Mouse (Mus musculus) neural tube, embryonic 13.5 days (tissue): ENCODE measurements around the gene Gata5. TPM values are rescaled to one million over a fixed set of nuclear protein-coding genes. Genes with fewer than 3 reads are reported as not detected.
A peak's percentile ranks its signal among the peaks of the same experiment; 100 is the strongest.

Experiments
- ATAC-seq: fragments of 200-750 bp; cut with Nextera tagmentation; 2 replicates; pipeline ENCODE4 v1.8.0; 2017; ENCODE audit warnings: low read depth, mild to moderate bottlenecking, moderate TSS enrichment, moderate library complexity
- H3K27ac ChIP-seq: fragments of 300-500 bp; sonication (generic); replicated peaks from 2 replicates; pipeline ENCODE4 v1.5.1; 2015; ENCODE audit warnings: moderate library complexity, mild to moderate bottlenecking, inconsistent platforms
- H3K27me3 ChIP-seq: fragments of 300-500 bp; sonication (generic); 2 replicates; pipeline ENCODE4 v1.6.1; 2015; ENCODE audit warnings: mild to moderate bottlenecking, inconsistent platforms
- H3K36me3 ChIP-seq: fragments of 300-500 bp; sonication (generic); 2 replicates; pipeline ENCODE4 v1.6.1; 2015; ENCODE audit warnings: mild to moderate bottlenecking, inconsistent platforms
- H3K4me1 ChIP-seq: fragments of 300-500 bp; sonication (generic); replicated peaks from 2 replicates; pipeline ENCODE4 v1.6.1; 2015; ENCODE audit warnings: inconsistent platforms
- H3K4me2 ChIP-seq: fragments of 300-500 bp; sonication (generic); 2 replicates; pipeline ENCODE4 v1.6.1; 2015; ENCODE audit warnings: inconsistent platforms, mild to moderate bottlenecking, moderate library complexity
- H3K4me3 ChIP-seq: fragments of 300-500 bp; sonication (generic); 2 replicates; pipeline ENCODE4 v1.5.1; 2015; ENCODE audit warnings: mild to moderate bottlenecking, inconsistent platforms
- H3K9ac ChIP-seq: fragments of 300-500 bp; sonication (generic); 2 replicates; pipeline ENCODE4 v1.6.1; 2015; ENCODE audit warnings: moderate library complexity, mild to moderate bottlenecking, inconsistent platforms
- H3K9me3 ChIP-seq: fragments of 300-500 bp; sonication (generic); 2 replicates; pipeline ENCODE4 v1.6.1; 2016; ENCODE audit warnings: inconsistent platforms
- WGBS: fragments of 180-500 bp; shearing (Covaris S2); methylation state at CpG from one replicate; pipeline ENCODE4 v1.1.7; 2015; 5-methylcytosine and 5-hydroxymethylcytosine counted together
- polyA plus RNA-seq: library from polyadenylated mRNA; unstranded; fragments of >200 nt; fragmentation: Nextera tagmentation; extraction: Ambion mirVana; gene quantifications from 2 replicates; pipeline ENCODE4 v1.2.1, GENCODE M21; 2015

The Gata5 gene
- polyA plus RNA-seq, 1 experiment from 2014 or later: 0.10 TPM

GRCm38 (mm10) chr2:180342189-180342588 lies 7.7 kb upstream of the Gata5 start:
- H3K27ac ChIP-seq: no peak overlapping the region
- H3K9ac ChIP-seq: no peak overlapping the region
- H3K9me3 ChIP-seq: no peaks in the 10 kb centered on the region
- H3K27me3 ChIP-seq: peaks cover 16% of the 10 kb centered on the region
- no peak overlapping the region for H3K4me2 ChIP-seq
- H3K4me1 ChIP-seq: 0 out of 2 replicates have a peak, but pooled peaks cover 4% of the 10 kb centered on the region
- no peak for ATAC-seq
- no peak overlapping the region for H3K4me3 ChIP-seq
- H3K36me3 ChIP-seq: no peaks in the 10 kb centered on the region
- WGBS: 69% methylated on average over 2 of the region's 2 CpGs

GRCm38 (mm10) chr2:180341229-180341628 lies 6.7 kb upstream of the Gata5 start:
- Histone ChIP-seq H3K9me3 (no peaks in the 10 kb centered on the region), H3K4me1 (0 out of 2 replicates have a peak, but pooled peaks cover 4% of the 10 kb centered on the region), H3K36me3 (no peaks in the 10 kb centered on the region), H3K27ac (no peak overlapping the region), H3K4me3 (no peak overlapping the region), H3K9ac (no peak overlapping the region), H3K4me2 (no peak overlapping the region), H3K27me3 (peaks cover 26% of the 10 kb centered on the region)
- WGBS: 81% methylated on average over 8 of the region's 8 CpGs
- ATAC-seq: no peak

GRCm38 (mm10) chr2:180339886-180340285 lies 5.4 kb upstream of the Gata5 start:
- no peak for ATAC-seq
- Histone ChIP-seq H3K27me3 (peaks cover 39% of the 10 kb centered on the region), H3K27ac (no peak overlapping the region), H3K4me3 (no peak overlapping the region), H3K36me3 (no peaks in the 10 kb centered on the region), H3K4me2 (no peak overlapping the region), H3K4me1 (peaks cover 6% of the 10 kb centered on the region), H3K9me3 (no peaks in the 10 kb centered on the region), H3K9ac (no peak overlapping the region)
- 82% methylated on average over 11 of the region's 11 CpGs for WGBS

- peak overlapping the region; percentile 26 for H3K9ac ChIP-seq
Measured at GRCm38 (mm10) chr2:180333778-180334550, 535 bp downstream of the Gata5 start.

GRCm38 (mm10) chr2:180329466-180329865 lies 5.0 kb downstream of the Gata5 start:
- H3K27ac ChIP-seq: no peak overlapping the region
- H3K36me3 ChIP-seq: no peaks in the 10 kb centered on the region
- H3K4me3 ChIP-seq: no peak overlapping the region
- no peak for ATAC-seq
- peaks cover 39% of the 10 kb centered on the region for H3K27me3 ChIP-seq
- H3K9ac ChIP-seq: no peak overlapping the region
- no peaks in the 10 kb centered on the region for H3K9me3 ChIP-seq
- H3K4me1 ChIP-seq: peaks cover 10% of the 10 kb centered on the region
- WGBS: 93% methylated on average over 1 of the region's 1 CpGs
- no peak overlapping the region for H3K4me2 ChIP-seq

More at GRCm38 (mm10) chr2:180333778-180334550, 535 bp downstream of the Gata5 start:
- H3K4me3 ChIP-seq: peak overlapping the region; percentile 32
- no peak for ATAC-seq
- H3K4me2 ChIP-seq: peak overlapping the region; percentile 57
- peaks cover 16% of the 10 kb centered on the region for H3K4me1 ChIP-seq
- peaks cover 76% of the 10 kb centered on the region for H3K27me3 ChIP-seq
- no peaks in the 10 kb centered on the region for H3K36me3 ChIP-seq
- WGBS: under 1% methylated on average over 68 of the region's 69 CpGs
- no peak overlapping the region for H3K27ac ChIP-seq
- H3K9me3 ChIP-seq: no peaks in the 10 kb centered on the region

- H3K36me3 ChIP-seq: no peaks in the 10 kb centered on the region
- H3K9ac ChIP-seq: no peak overlapping the region
- no peak overlapping the region for H3K4me3 ChIP-seq
- H3K4me2 ChIP-seq: no peak overlapping the region
- H3K9me3 ChIP-seq: no peaks in the 10 kb centered on the region
- no peaks in the 10 kb centered on the region for H3K4me1 ChIP-seq
- WGBS: 39% methylated on average over 14 of the region's 14 CpGs
- no peak for ATAC-seq
- H3K27me3 ChIP-seq: no peaks in the 10 kb centered on the region
- H3K27ac ChIP-seq: no peak overlapping the region
Measured at GRCm38 (mm10) chr2:180322674-180323355, 11.7 kb downstream of the Gata5 start.

- no peak overlapping the region for H3K4me2 ChIP-seq
- H3K9me3 ChIP-seq: no peaks in the 10 kb centered on the region
- H3K27ac ChIP-seq: no peak overlapping the region
- no peaks in the 10 kb centered on the region for H3K27me3 ChIP-seq
- no peaks in the 10 kb centered on the region for H3K4me1 ChIP-seq
- no peak overlapping the region for H3K9ac ChIP-seq
- H3K4me3 ChIP-seq: no peak overlapping the region
- WGBS: 70% methylated on average over 4 of the region's 4 CpGs
- no peak for ATAC-seq
- no peaks in the 10 kb centered on the region for H3K36me3 ChIP-seq
Measured at GRCm38 (mm10) chr2:180320216-180320615, 14.3 kb downstream of the Gata5 start.

GRCm38 (mm10) chr2:180317591-180317990 lies 16.9 kb downstream of the Gata5 start:
- H3K9me3 ChIP-seq: no peaks in the 10 kb centered on the region
- H3K27me3 ChIP-seq: no peaks in the 10 kb centered on the region
- no peak overlapping the region for H3K4me3 ChIP-seq
- no peak overlapping the region for H3K4me2 ChIP-seq
- no peaks in the 10 kb centered on the region for H3K36me3 ChIP-seq
- 73% methylated on average over 7 of the region's 7 CpGs for WGBS
- ATAC-seq: no peak
- H3K27ac ChIP-seq: no peak overlapping the region
- H3K9ac ChIP-seq: no peak overlapping the region
- H3K4me1 ChIP-seq: no peaks in the 10 kb centered on the region

GRCm38 (mm10) chr2:180314292-180314691 lies 20.2 kb downstream of the Gata5 start:
- H3K4me1 ChIP-seq: no peaks in the 10 kb centered on the region
- H3K9me3 ChIP-seq: no peaks in the 10 kb centered on the region
- H3K4me2 ChIP-seq: no peak overlapping the region
- WGBS: 78% methylated on average over 2 of the region's 2 CpGs
- H3K27me3 ChIP-seq: no peaks in the 10 kb centered on the region
- no peaks in the 10 kb centered on the region for H3K36me3 ChIP-seq
- H3K4me3 ChIP-seq: no peak overlapping the region
- no peak overlapping the region for H3K27ac ChIP-seq
- ATAC-seq: no peak
- no peak overlapping the region for H3K9ac ChIP-seq

- ATAC-seq: no peak
- Histone ChIP-seq H3K9me3 (no peaks in the 10 kb centered on the region), H3K4me2 (no peak overlapping the region), H3K4me1 (no peaks in the 10 kb centered on the region), H3K9ac (no peak overlapping the region), H3K27ac (no peak overlapping the region), H3K36me3 (no peaks in the 10 kb centered on the region), H3K4me3 (no peak overlapping the region), H3K27me3 (no peaks in the 10 kb centered on the region)
- 84% methylated on average over 4 of the region's 4 CpGs for WGBS
Measured at GRCm38 (mm10) chr2:180311147-180311546, 23.4 kb downstream of the Gata5 start.

- no peaks in the 10 kb centered on the region for H3K4me1 ChIP-seq
- H3K4me3 ChIP-seq: no peak overlapping the region
- no peak overlapping the region for H3K9ac ChIP-seq
- no peaks in the 10 kb centered on the region for H3K36me3 ChIP-seq
- H3K4me2 ChIP-seq: no peak overlapping the region
- 63% methylated on average over 2 of the region's 2 CpGs for WGBS
- no peaks in the 10 kb centered on the region for H3K27me3 ChIP-seq
- no peaks in the 10 kb centered on the region for H3K9me3 ChIP-seq
- no peak overlapping the region for H3K27ac ChIP-seq
- ATAC-seq: no peak
Measured at GRCm38 (mm10) chr2:180307680-180308079, 26.8 kb downstream of the Gata5 start.

- ATAC-seq: no peak
- no peak overlapping the region for H3K4me3 ChIP-seq
- H3K36me3 ChIP-seq: no peaks in the 10 kb centered on the region
- H3K27ac ChIP-seq: no peak overlapping the region
- H3K4me2 ChIP-seq: no peak overlapping the region
- no peaks in the 10 kb centered on the region for H3K4me1 ChIP-seq
- no peak overlapping the region for H3K9ac ChIP-seq
- H3K27me3 ChIP-seq: no peaks in the 10 kb centered on the region
- no peaks in the 10 kb centered on the region for H3K9me3 ChIP-seq
- WGBS: 88% methylated on average over 8 of the region's 8 CpGs
Measured at GRCm38 (mm10) chr2:180306423-180307168, 27.9 kb downstream of the Gata5 start.
